Mouse (Mus musculus) embryonic fibroblast, embryonic 13.5 days (primary cell): Measurements from ENCODE around the gene Ankrd54. TPM values are rescaled to one million over a fixed set of nuclear protein-coding genes. Genes with fewer than 3 reads are reported as not detected.
A peak's percentile ranks its signal among the peaks of the same experiment; 100 is the strongest.

Experiments
- H3K27ac ChIP-seq: 2 replicates; pipeline ENCODE4 v1.5.1; 2012; ENCODE audit warnings: low read length, control low read depth, inconsistent platforms; ENCODE audit not compliant: insufficient read depth
- H3K4me1 ChIP-seq: 2 replicates; pipeline ENCODE4 v1.6.1; 2011; ENCODE audit warnings: low read length; ENCODE audit not compliant: control insufficient read depth, insufficient read depth
- H3K4me3 ChIP-seq: 2 replicates; pipeline ENCODE4 v1.5.1; 2011; ENCODE audit warnings: mild to moderate bottlenecking, control low read depth, low read length; ENCODE audit not compliant: insufficient read depth
- CTCF ChIP-seq: IDR thresholded peaks from 2 replicates; pipeline ENCODE4 v1.5.1; 2011; ENCODE audit warnings: mild to moderate bottlenecking, control low read depth, low read length, moderate library complexity, borderline replicate concordance; ENCODE audit not compliant: insufficient read depth
- POLR2A ChIP-seq: IDR thresholded peaks from 2 replicates; pipeline ENCODE4 v1.6.1; 2011; ENCODE audit warnings: low read depth, mild to moderate bottlenecking, control low read depth, low read length, moderate library complexity
- polyA plus RNA-seq: library from polyadenylated mRNA; stranded (reverse); fragments of >200 nt; gene quantifications from 2 replicates; pipeline ENCODE4 v1.2.4, GENCODE M21; 2011; ENCODE audit warnings: low read depth; ENCODE audit not compliant: missing spikeins, insufficient read length

Gene Ankrd54
- polyA plus RNA-seq, 1 experiment = 13.8 TPM

- Histone ChIP-seq H3K27ac (no peak overlapping the region), H3K4me3 (peak overlapping the region; percentile 54), H3K4me1 (no peaks in the 10 kb centered on the region)
- TF ChIP-seq POLR2A = peak; percentile 87
- TF ChIP-seq CTCF = no peak
Measured at GRCm38 (mm10) chr15:79030551-79031435, 31.9 kb downstream of the Ankrd54 start.

GRCm38 (mm10) chr15:79029519-79030241 is 33.0 kb downstream of the Ankrd54 start:
- no peak for TF ChIP-seq CTCF
- no peak for TF ChIP-seq POLR2A
- no peaks in the 10 kb centered on the region for H3K4me1 ChIP-seq
- peak overlapping the region; percentile 54 for H3K4me3 ChIP-seq
- no peak overlapping the region for H3K27ac ChIP-seq

GRCm38 (mm10) chr15:79028823-79029484 is 33.7 kb downstream of the Ankrd54 start:
- no peak for TF ChIP-seq CTCF
- TF ChIP-seq POLR2A = peak; percentile 7; the same call in 1 of the 2 replicates
- Histone ChIP-seq H3K4me3 (peak overlapping the region; percentile 54), H3K4me1 (no peaks in the 10 kb centered on the region), H3K27ac (peak overlapping the region; percentile 23; the same call in 1 of the 2 replicates)

GRCm38 (mm10) chr15:79028237-79028738 is 34.4 kb downstream of the Ankrd54 start, which contains the start of gene H1f0:
H1f0 (plus strand) TSS chr15:79028450.
- Histone ChIP-seq H3K4me1 (no peaks in the 10 kb centered on the region), H3K27ac (peak within 1 kb of the TSS; percentile 45), H3K4me3 (peak within 1 kb of the TSS; percentile 54)
- no peak for TF ChIP-seq CTCF
- TF ChIP-seq POLR2A = peak; percentile 94

- no peak for TF ChIP-seq POLR2A
- no peak for TF ChIP-seq CTCF
- Histone ChIP-seq H3K27ac (peak overlapping the region; percentile 45), H3K4me3 (peak overlapping the region; percentile 34), H3K4me1 (no peaks in the 10 kb centered on the region)
Measured at GRCm38 (mm10) chr15:79027291-79028205, 35.1 kb downstream of the Ankrd54 start.

GRCm38 (mm10) chr15:79026511-79027290 is 36.0 kb downstream of the Ankrd54 start:
- Histone ChIP-seq H3K4me1 (no peaks in the 10 kb centered on the region), H3K27ac (no peak overlapping the region), H3K4me3 (no peak overlapping the region)
- no peak for TF ChIP-seq POLR2A
- no peak for TF ChIP-seq CTCF

GRCm38 (mm10) chr15:79025687-79026308 is 36.9 kb downstream of the Ankrd54 start:
- TF ChIP-seq CTCF = no peak
- no peak for TF ChIP-seq POLR2A
- no peaks in the 10 kb centered on the region for H3K4me1 ChIP-seq
- no peak overlapping the region for H3K27ac ChIP-seq
- no peak overlapping the region for H3K4me3 ChIP-seq

GRCm38 (mm10) chr15:79023366-79023765 is 39.3 kb downstream of the Ankrd54 start:
- Histone ChIP-seq H3K27ac (no peak overlapping the region), H3K4me1 (no peaks in the 10 kb centered on the region), H3K4me3 (no peak overlapping the region)
- TF ChIP-seq CTCF (no peak), POLR2A (no peak)
